Mouse (Mus musculus): ENCODE results near the gene Lims1.
A peak's percentile ranks its signal among the peaks of the same experiment; 100 is the strongest.

Lims1 gene

DNA sequence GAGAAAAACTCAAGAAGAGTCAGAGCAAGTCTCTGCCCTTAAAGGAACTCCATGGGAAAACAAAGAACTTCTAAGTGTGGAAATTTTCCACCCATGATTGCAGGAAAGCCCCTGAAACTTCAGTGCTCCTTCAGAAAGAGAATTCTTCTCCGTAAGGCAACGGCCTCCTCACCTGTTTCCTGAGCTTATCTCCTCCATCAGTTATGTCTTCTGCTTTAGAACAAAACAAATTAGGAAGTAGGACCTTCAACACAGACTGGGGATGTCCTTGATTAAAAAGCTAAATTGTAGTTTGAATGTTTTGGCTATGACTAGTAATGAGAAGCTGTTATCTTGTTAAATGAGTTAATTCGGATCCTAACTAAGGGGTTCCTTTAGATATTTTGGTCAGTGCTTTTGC is 20.3 kb downstream of the Lims1 start:
- no peak for DNase-seq (ENCODE audit: low read depth in 2 of 2, low spot score in 2 of 2)

DNA sequence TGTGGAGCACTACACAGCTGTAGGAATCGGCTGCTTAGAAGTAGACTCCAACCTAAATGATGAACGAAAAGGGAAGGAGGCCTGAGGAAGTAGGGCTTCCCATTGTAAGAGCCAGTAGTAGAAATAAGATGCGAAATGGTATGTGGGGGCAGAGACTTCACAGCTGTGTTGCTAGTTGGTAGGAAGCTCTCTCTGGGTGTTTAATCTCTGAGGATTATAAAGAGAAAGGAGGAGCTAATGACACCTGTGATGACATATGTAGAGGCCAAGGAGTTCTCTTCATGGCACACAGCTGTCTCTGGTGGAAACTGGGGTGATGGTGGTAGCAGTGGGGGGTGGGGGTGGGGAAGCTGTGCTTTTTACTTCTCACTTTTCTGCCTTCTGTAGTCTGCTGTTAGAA is 27.3 kb downstream of the Lims1 start:
- DNase-seq (ENCODE audit: low read depth in 2 of 2, low spot score in 2 of 2) = no peak

GRCm38 (mm10) chr10:58351670-58352069 is 28.4 kb downstream of the Lims1 start:
- DNase-seq (ENCODE audit: low read depth in 2 of 2, low spot score in 2 of 2) = no peak

- no peak for DNase-seq (ENCODE audit: low read depth in 2 of 2, low spot score in 2 of 2)
These were observed 29.1 kb downstream of the Lims1 start for GRCm38 (mm10) chr10:58352364-58352763.

- no peak for DNase-seq (ENCODE audit: low read depth in 2 of 2, low spot score in 2 of 2)
These were observed 31.3 kb downstream of the Lims1 start for GRCm38 (mm10) chr10:58354561-58354960.

- DNase-seq (ENCODE audit: low read depth in 2 of 2, low spot score in 2 of 2) = no peak
These were observed 33.2 kb downstream of the Lims1 start for GRCm38 (mm10) chr10:58356460-58356859.

- DNase-seq (ENCODE audit: low read depth in 2 of 2, low spot score in 2 of 2) = peak; percentile 24 to 41
These were observed 35.9 kb downstream of the Lims1 start for GRCm38 (mm10) chr10:58359123-58359522.

- DNase-seq (ENCODE audit: low read depth in 2 of 2, low spot score in 2 of 2) = no peak
These were observed 36.7 kb downstream of the Lims1 start for GRCm38 (mm10) chr10:58359952-58360351.

DNA sequence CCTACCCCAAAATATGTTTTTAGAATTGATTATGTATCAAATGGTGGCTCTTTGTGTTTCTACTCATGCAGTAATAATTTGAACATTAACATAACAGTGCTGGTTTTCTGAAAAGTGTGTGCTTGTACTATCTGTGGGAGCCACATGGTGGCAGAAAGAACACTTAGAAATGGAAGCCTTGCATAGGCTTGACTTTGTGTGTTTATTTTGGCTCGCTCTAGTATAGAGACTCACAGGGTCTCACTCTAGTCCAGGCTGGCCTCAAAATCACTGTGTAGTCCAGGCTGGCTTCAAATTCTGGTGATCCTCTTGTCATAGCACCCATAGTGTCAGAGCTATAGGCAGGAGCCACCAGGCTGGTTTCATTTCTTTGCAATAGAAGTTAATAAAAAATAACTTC is 39.5 kb downstream of the Lims1 start:
- peak in 1 of 2 experiments; percentile 12 for DNase-seq (ENCODE audit: low read depth in 2 of 2, low spot score in 2 of 2)

DNA sequence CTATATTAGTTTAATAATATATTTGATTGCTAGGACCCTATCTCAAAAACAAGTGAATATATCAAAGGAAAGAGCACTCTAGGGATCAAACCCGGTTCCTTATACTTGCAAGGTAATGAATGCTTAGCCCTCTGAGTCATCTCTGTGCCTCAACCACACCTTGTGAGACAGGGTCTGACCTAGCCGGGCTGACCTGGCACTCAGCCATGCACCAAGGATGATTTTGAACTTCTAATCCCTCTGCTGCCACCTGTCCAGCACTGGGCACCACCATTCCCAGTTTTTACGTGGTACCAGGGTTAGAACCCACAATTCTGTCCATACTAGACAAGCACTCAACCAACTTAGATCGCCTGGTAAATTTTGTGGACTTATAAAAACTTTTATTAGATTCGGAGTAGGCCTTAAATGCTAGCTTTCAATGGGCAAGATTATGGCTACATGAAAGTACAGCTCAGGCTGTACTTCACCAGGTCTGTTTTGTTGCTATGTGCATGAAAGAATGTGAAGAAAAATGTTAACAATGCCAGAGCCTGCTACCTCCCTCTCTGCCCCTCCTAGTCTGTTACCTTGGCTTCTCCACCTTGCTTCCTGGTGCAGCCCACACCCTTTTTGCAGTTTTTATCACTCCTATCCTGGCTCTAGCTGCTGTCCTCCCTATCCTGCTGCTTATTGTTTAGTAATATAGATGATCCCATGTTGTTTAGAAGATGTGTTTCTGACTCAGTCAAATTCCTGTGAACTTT is 41.7 kb downstream of the Lims1 start:
- no peak for DNase-seq (ENCODE audit: low read depth in 2 of 2, low spot score in 2 of 2)

DNA sequence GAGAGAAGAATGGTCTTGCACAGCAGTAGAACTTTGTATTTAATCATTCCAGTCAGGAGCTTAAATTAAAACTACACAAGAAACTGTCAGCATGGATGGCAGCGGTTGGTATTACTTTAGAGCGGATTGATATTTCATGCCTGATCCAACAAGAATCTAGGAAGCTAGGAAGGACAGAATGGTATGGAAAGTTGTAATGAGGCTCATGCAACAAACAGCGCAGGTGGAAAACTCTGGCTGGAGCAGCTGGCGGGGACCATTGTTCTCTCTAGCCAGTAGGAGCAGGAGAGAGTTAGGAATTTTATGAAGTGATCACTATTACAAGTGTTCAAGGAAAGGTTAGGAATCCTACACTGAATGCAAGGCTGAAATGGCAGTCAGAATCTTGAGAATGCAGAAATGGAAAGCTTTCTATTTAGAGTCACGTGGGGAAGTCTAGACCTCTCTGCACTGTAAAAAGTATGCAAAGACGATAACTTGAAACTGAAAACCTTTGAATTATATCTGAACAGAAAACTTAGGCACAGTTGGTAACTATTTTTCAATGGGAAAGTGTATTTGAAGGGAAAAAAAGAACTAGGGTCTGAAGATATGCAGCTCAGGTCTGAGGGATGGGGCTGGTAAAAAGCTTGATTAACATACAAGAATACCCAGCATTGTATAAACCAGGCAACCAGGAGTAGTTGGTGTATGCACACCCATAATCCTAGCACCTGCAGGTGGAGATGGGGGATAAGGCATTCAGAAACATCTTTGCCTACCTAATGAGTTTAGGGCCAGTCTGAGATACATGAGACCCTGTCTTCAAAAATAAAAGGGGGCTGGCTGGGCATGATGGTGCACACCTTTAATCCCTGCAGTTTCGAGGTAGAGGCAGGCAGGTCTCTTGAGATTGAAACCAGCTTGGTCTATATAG is 45.8 kb downstream of the Lims1 start:
- no peak for DNase-seq (ENCODE audit: low read depth in 2 of 2, low spot score in 2 of 2)

- no peak for DNase-seq (ENCODE audit: low read depth in 2 of 2, low spot score in 2 of 2)
These were observed 46.4 kb downstream of the Lims1 start for GRCm38 (mm10) chr10:58369707-58370093.

- peak; percentile 17 to 25 for DNase-seq (ENCODE audit: low read depth in 2 of 2, low spot score in 2 of 2)
These were observed 46.9 kb downstream of the Lims1 start for GRCm38 (mm10) chr10:58370143-58370542.

- no peak for DNase-seq (ENCODE audit: low read depth in 2 of 2, low spot score in 2 of 2)
These were observed 47.3 kb downstream of the Lims1 start for GRCm38 (mm10) chr10:58370559-58370958.

DNA sequence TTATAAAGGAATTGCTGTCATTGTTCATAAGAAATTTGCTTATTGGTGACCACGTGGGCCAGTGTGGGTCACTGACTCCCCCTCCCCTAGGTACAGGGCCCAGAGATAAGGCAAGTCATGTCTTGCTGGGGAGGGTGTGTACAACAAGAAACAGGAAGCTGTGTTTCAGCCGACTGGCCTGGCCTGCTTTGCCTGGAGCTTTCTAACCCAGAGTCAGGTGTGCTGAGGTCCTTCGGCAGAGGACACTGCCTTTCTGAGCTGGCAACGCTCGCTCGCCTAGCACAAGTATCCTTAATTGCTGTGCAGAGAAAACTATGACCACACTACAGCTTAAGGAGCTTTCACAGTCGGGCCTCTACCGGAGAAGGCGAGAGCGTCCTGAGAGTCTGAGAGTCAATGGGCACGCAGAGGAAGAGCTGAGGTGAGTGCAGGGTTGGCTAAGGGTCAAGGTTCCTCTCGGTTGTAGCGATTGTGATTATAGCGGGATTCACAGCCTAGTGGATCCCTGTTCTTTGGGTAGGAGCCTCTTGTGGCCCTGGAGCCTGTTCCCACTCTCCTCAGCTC is 48.1 kb downstream of the Lims1 start:
- DNase-seq (ENCODE audit: low read depth in 2 of 2, low spot score in 2 of 2) = no peak

- no peak for DNase-seq (ENCODE audit: low read depth in 2 of 2, low spot score in 2 of 2)
These were observed 49.3 kb downstream of the Lims1 start for GRCm38 (mm10) chr10:58372430-58373030.

DNA sequence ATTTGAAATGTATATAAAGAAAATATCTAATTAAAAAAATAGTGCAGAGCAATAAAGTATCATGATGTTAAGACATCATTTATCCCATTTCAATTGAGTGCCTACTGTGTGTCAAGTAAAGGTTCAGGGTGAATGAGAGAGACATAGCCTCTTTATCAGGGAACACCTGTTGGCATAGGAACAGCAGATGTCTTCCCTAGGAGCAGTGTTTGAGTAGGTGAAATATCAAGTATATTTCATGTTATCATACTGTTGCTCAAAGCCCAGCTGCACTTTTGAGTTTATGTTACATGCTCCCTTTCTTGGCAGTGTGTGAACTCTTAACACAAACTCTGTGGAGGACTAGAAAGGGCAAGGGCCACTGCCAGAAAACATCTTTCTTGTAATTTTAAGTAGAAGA is 50.6 kb downstream of the Lims1 start:
- DNase-seq (ENCODE audit: low read depth in 2 of 2, low spot score in 2 of 2) = no peak

DNA sequence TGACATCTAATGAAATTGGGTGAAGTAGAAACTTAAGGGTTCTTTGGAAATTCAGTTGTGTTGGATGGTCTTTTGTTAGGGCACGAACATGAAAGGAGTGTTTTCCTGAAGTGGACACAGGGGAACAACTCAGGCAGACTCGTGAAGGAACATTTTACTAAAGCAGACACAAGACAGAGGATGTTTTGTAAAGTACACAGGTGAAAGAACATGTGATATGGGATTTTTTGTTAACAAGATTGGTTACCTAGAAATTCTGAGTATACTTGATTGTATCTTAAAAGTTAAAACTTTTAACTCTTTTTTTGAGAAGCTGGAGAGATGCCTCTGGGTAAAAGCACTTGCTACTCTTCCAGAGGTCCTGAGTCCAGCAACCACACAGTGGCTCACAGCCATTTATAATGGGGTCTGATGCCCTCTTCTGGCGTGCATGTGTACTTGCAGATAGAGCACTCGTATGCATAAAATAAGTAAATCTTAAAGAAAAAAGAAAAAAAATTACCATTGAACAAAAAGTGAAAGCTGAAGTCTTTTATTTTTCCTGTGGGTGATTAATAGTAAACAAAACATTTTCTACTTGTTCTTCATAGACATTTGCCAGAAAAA is 54.4 kb downstream of the Lims1 start:
- DNase-seq (ENCODE audit: low read depth in 2 of 2, low spot score in 2 of 2) = peak; percentile 29 to 52

GRCm38 (mm10) chr10:58378380-58378779 is 55.1 kb downstream of the Lims1 start:
- no peak for DNase-seq (ENCODE audit: low read depth in 2 of 2, low spot score in 2 of 2)

DNA sequence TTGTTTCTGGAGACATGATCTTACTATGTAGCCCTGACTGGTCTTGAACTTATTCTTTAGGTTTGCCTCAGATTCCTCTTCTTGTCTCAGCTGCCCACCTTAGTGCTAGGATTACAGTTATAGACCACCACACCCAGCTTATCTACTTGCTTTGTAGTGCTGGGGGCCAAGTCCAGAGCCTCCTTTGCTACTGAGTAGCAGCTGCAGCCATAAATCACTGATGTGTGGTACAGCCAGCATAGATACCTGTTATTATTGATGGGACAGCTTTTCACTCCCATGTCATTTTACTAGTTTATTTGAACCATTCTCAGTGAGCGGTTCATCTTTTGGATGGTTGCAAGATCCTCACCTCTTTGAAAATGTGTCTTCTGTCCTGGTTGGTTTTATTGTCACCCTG is 56.4 kb downstream of the Lims1 start:
- no peak for DNase-seq (ENCODE audit: low read depth in 2 of 2, low spot score in 2 of 2)

GRCm38 (mm10) chr10:58381904-58382303 is 58.6 kb downstream of the Lims1 start:
- no peak for DNase-seq (ENCODE audit: low read depth in 2 of 2, low spot score in 2 of 2)

Data from CD8-positive naive resting alpha-beta T cell, adult 2 months (primary cell).